Mouse (Mus musculus) stomach, postnatal 0 days (tissue): ENCODE measurements at regions not wholly inside any gene's neighbourhood (a gene's known extent, or its start where the extent isn't known, plus 50 kb on each side); places are given as distances from the start of the nearest gene placed in this dataset.

Source experiments
- CTCF ChIP-seq: IDR thresholded peaks from 2 replicates; pipeline ENCODE4 v1.5.1; 2016; ENCODE audit warnings: antibody characterized with exemption, low read depth, mild to moderate bottlenecking, moderate library complexity
- EP300 ChIP-seq: optimal IDR thresholded peaks from 2 replicates; pipeline ENCODE3; 2016; ENCODE audit warnings: antibody characterized with exemption

GRCm38 (mm10) chr2:21058940-21059339, 90.3 kb upstream of the Arhgap21 start:
- TF ChIP-seq CTCF (no peak), EP300 (no peak)
